Mouse (Mus musculus) E14TG2a.4 (cell line): ENCODE data around the gene Sema6d.

Experiments
- CTCF ChIP-seq: conservative IDR thresholded peaks from 2 replicates; pipeline ENCODE4 v1.5.1; 2014; ENCODE audit warnings: low read length
- NANOG ChIP-seq: IDR thresholded peaks from 2 replicates; pipeline ENCODE4 v1.6.1; 2014; ENCODE audit warnings: borderline replicate concordance, low read length, mixed read lengths

GRCm38 (mm10) chr2:124650609-124651008 lies 560.8 kb downstream of the Sema6d start:
- TF ChIP-seq CTCF (no peak), NANOG (no peak)
